Mouse (Mus musculus): Measurements from ENCODE around the gene Bcam. TPM values are rescaled to one million over a fixed set of nuclear protein-coding genes. Genes with fewer than 3 reads are reported as not detected.

The Bcam gene
- total RNA-seq, 2 experiments from 2014 or later, result 263 to 285 TPM

GRCm38 (mm10) chr7:19752652-19753051, 18.2 kb downstream of the Bcam start:
- no peak for DNase-seq

GRCm38 (mm10) chr7:19751070-19751383, 19.8 kb downstream of the Bcam start:
- DNase-seq, result peak; percentile 35

DNA sequence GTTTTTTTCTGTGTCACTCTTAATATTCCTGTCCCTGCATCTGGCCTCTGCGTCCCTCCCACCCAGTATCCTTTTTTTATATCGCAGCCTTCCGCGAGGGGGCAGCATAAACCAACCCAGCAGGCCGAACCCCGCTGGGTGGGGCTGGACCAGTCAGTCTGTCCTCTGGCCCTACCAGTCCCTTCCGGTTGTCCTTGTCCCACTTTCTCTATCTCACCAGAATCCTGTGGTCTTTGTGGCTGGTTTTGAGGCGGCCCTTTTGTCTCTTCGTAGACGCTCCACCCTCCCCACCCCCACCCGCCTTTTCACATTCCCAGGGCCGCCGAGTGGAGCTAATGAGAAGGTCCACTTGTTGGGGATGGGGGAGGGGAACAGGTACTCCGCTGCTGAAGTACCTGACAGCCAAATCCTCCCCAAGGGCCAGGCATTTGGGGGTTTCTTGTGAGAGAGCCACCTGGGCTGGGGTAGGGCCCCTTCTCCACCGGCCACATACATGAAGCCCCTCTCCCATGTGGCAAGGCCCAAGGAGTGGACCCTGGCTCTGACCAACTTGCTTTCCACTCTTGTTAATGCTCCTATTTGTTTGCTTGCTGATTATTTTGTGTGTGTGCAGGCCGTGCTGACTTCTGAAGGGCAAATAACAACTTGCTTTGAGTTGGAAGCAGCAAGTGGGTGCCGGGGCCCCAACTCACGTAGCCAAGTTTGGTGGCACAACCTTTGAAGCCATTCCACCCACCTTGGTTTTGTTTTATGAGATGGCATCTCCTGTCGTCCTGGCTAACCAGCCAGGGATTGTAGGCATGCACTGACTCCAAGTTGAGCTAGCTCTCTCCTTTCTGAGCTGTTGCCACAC, 20.4 kb downstream of the Bcam start, which contains the start of gene Nectin2:
Gene Nectin2, minus strand, starts transcription at position 267 of the 853 bp plus-strand sequence.
- DNase-seq, result peak; percentile 96

- peak; percentile 98 for DNase-seq
Observed at GRCm38 (mm10) chr7:19749389-19750216, 21.2 kb downstream of the Bcam start.

DNA sequence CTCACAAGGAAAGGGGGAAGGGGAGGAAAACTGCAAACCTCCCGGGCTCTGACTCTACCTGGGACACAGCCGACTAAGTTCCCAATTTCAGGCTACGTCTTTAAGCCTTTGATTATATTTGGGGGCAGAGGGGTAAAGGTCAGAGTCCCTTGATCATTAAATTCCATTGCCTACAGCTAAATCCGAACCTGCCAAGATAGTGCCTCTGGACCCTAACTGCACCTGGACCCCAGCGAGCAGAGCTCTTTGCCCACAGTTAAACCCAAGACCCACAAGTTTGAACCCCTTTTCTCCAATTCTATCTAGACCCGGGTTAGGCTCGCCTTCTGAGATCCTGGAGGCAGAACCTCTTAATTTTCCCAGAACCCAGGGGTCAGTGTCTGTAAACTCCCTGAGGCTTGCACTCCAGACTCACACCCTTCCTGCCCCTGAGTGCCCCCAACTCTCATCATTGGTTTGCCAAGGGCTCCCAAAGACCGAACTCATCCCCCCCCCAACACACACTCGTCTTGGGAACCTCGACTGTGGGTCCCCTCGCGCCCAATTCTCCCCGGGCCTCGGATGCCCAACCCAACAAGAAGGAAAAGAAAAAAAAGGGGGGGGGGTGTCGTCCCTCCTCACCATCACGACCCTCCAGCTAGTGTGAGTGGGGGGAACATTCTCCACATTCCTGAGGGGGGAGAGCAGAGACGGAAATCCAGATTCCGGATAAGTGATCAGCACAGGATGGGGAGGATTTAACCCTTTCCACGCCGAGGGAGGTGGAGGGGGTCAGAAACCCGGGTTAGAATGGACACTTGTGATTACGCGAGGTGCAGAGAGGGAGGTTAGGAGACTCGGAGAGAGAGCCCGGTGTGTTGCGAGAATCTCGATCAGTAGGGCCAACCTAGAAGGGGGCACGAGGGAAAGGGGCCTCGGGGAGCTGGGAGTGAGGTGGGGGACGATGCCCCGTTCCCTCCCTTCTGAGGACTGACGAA, 22.3 kb downstream of the Bcam start:
- peak; percentile 60 for DNase-seq

DNA sequence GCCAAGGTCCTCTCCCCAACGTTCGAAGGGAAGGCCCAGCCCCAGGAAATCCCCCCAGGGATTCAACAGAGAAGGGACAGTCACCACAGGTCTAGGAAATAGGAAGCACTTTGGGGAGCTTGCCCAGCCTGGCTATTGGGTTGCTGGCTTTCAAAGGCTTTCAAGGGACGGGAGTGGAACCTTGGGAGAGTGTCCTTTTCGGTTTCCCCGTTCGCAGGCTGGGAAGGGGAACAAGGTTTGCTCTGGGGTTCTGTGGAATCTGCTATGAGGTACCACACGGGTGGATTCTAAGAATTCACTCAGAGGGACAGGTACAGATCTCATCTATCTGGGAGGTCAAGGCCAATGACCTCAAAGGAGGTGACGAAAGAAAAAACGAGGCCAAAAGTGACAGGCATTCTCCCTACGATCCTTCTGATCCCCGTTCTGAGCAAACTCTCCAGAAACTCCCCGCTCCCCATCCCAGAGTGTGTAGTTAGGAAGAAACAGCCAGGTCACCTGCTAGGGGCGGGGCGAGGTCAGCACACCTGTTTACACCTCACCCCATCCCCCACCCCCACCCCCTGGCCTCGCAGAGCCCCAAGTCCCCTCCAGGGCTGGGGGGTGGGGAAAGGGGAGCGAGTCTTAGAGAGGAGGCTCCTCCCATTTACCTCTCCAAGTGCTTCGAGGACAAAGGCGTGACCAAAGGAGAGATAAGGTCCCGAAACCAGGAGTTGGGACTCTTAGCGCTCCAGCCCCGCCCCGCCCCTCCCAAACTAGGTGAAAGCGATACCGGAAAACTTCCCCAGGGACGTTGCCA, 23.2 kb downstream of the Bcam start:
- no peak for DNase-seq

DNA sequence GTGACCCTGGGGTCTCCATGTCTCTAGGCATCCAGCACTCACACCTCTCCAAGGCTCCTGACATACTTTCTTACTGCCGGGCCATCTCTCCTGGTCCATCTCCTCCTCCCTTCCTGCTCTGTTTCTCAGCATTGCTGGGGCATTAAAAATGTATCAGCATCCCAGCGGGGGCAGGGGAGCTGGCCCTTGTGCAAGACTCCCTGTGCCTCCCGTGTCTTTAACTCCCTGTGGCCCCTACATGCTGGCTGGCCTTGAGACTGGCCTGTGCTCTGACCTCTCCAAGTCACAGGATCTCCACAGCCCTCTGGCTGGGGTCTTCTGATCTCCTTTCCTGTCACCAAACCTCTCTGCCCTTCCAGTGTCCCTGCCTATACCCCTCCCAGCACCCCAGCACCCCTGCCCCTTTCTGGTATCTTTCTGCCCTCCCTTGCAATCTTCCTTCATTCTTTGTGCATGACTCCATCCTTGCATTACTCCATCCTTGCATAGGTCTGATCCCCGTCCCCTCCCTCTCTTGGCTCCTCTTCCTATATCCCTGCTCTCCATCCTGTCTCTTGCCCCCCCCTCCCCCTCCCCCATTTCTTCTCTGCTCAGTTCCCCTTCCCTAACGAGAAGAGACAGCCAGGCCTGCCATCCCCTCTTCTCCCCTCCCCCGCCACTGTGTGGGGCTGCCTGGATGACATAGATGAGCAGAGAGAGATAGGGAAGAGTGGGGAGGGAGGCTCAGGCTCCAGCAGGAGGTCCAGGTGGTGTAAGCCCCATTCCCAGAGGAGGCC, 24.2 kb downstream of the Bcam start:
- DNase-seq, result no peak

- no peak for DNase-seq
Observed at GRCm38 (mm10) chr7:19745971-19746370, 24.8 kb downstream of the Bcam start.

- peak; percentile 71 for DNase-seq
Observed at GRCm38 (mm10) chr7:19744590-19745385, 26.0 kb downstream of the Bcam start.

DNA sequence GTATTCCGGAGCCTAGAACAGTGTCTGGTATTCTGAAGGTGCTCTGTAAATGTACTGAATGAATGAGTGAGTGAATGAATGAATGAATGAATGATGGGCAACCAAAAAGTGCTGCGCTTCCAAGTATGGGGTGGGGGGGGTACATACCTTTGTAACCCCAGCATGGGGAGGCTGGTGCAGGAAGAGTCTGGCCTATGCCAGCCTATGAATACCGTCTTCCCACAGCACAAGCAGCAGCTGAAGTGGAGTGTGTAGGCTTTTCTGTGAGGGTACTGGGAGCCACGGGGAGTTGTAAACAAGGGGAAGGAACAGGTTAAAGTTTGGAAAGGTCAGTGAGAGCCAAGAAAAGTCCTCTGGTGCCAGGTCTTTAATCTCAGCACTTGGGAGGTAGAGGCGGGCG, 27.0 kb downstream of the Bcam start:
- DNase-seq, result no peak

DNA sequence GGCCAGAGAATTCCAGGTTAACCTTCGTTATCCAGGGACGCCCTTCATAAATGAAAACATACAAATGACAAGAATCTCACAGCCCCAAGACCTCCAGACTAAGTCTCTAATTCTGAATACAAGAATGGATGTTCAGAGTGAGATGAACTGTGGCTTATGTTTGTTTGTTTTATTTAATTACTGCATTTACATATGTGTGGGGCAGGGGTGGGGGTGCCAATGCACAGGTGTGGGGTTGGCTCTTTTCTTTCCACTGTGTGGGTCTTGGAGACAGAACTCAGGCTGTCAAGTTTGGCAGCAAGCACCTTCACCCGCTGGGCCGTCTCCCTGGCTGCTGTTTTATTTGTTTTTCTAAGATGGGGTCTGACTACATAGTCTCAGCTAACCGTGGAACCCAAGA, 28.3 kb downstream of the Bcam start:
- no peak for DNase-seq

- peak; percentile 54 for DNase-seq
Observed at GRCm38 (mm10) chr7:19741329-19742031, 29.3 kb downstream of the Bcam start.

GRCm38 (mm10) chr7:19740269-19740668, 30.5 kb downstream of the Bcam start:
- peak; percentile 42 for DNase-seq

DNA sequence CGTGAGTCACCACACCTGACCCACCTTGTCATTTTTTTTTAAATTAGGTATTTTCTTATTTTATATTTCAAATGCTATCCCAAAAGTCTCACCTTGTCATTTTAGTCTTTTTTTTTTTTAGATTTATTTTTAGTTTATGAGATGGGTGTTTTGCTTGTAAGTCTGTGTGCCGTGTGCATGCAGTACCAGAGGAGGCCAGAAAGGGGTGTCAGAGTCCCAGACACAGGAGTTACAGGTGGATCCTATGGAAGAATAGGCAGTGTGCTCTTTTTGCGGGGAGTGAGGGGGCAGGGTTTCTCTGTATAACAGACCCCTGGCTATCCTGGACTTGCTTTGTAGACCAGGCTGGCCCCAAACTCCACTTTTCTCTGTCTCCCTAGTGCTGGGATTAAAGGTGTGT, 32.0 kb downstream of the Bcam start:
- DNase-seq, result no peak

- DNase-seq, result no peak
Observed at GRCm38 (mm10) chr7:19736389-19737057, 34.3 kb downstream of the Bcam start.

DNA sequence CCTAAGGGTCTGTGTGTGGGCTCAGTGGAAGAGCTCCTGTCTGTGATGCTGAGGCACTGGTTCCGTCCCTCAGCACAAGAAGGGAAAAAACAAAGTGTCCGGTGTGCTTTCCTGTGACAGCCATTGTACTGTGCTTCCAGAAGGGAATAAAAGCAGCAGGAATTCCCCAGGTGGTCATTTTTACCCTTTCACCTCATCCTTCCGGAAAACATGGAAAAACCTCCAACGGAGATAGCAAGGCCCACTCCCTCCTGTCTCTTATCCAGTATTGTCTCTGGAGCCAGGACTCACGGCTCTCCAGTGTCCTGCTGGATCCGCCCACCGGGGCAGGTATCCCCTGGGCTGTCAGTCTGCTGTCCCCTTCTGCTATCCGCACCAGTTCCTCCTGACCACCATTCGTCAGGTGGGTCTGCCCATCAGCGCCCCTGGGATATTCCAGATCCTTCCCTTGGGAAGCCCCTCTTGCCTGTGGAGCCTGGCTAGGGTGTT, 36.6 kb downstream of the Bcam start:
- no peak for DNase-seq

GRCm38 (mm10) chr7:19726541-19726940, 44.3 kb downstream of the Bcam start:
- DNase-seq, result no peak

DNA sequence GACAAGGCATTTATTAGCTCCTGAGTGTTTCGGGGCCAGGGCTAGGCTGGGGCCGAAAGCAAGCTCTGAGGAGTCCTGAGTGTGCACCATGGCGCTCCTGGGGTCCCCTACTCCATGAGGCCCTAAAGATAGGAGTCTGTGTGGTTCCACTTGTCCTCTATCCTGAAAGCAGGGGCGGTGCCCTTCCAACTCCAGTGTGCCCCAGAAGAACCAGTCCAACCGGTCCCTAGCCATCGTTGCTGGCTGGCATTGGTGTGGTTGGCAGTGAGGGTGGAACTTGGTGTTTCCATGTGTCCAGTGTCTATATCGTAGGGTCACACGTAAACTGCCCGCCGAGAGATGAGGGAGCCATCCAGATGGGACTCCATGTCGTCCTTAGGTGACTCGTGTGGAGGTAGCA, 46.6 kb downstream of the Bcam start:
- DNase-seq, result no peak

All from heart, postnatal 4 days (tissue).